Mouse (Mus musculus): ENCODE measurements around the gene Mtfr2. TPM values are rescaled to one million over a fixed set of nuclear protein-coding genes. Genes with fewer than 3 reads are reported as not detected.

The Mtfr2 gene
- polyA plus RNA-seq, 1 experiment = 3.1 TPM

Other genes with a start within 250 kb of the Mtfr2 start
- 3.2 and 6.7 TPM in 2 replicates for gene Map7, start 199.3 kb upstream of the Mtfr2 start, polyA plus RNA-seq (2012; rRNA removed)
- 73.3 and 87.8 TPM in 2 replicates for gene Bclaf1, start 35.3 kb upstream of the Mtfr2 start, polyA plus RNA-seq (2012; rRNA removed)